Mouse (Mus musculus): ENCODE measurements around the gene Pcnx3.

DNA sequence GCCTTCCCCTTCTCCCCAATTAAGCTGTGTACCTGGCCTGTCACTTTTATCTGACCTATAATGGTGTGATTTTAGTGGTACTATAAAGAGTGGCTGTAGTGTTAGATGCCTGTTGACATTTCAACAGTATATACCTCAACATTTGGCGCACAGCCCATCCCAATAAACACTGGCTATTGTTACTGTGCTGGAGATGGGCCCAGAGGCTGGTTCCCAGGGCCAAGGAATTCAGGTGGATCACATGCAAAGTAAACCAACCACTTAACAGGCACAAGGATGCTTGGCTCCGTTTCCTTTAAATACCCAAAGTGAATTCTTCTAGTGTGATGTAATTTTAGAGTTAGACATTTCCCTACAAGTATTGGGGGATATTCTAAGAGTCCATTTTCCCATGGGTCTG, 73.8 kb downstream of the Pcnx3 start:
- TF ChIP-seq CTCF (IDR thresholded peaks at IDR 0.05; ENCODE audit: low read depth), result no peak
- TF ChIP-seq EP300 (IDR thresholded peaks at IDR 0.05; ENCODE audit: low read depth), result no peak
